Mouse (Mus musculus): ENCODE measurements around the gene Krtap4-16.
"Not testable (repeated sequence)": the region's sequence is repeated elsewhere in the genome, so short reads cannot be mapped to it uniquely, and the experiment has no call there.

Gene Krtap4-16

DNA sequence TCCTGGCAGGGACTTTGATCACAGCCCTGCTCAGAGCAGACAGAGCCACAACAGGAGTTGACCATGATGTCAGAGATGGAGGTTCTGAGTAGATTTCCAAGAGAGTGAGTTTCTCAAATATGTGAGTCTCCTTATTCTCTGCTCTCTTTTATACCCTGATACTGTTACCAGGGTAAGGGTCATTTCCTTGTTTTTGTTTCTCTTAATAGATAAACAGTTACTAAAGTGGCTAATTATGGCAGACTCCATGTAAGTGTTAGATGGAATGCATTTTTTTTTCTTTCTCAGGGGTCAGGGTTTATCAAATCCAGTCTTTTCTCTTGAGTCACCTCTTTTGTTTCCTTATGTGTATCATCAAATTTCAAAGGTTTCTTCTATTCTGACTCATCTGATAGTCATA is at the start of gene Krtap4-16:
TSS of gene Krtap4-16 (minus strand) at position 101 of the 400 bp plus-strand sequence.
- no peaks in the 10 kb centered on the region for H3K27me3 ChIP-seq (ENCODE audit: control insufficient read depth, insufficient read depth, low read length, poor library complexity, severe bottlenecking)
- DNase-seq (ENCODE audit: low read depth, low spot score) = no peak
- no peaks in the 10 kb centered on the region for H3K36me3 ChIP-seq (ENCODE audit: control insufficient read depth, insufficient read depth, low read length, poor library complexity, severe bottlenecking)

DNA sequence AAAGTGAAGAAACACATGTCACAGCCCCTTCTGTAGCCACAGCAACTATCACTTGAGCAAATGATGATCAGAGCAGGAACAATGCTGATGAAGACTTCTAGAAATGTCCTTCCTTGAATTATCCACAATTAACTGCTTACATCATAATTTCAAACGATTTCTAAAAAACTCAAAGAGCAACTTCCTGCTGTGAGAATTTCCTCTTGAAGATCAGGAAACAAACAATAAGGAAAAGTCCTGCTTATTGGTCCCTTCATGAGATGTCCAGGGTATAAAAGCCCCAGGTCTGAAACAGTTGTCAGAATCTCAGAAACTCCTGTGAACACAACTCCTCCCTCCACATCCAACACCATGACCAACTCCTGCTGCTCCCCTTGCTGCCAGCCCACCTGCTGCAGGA is 27.5 kb upstream of the Krtap4-16 start, which contains the start of gene Gm11567:
TSS of gene Gm11567 (plus strand) at position 301 of the 400 bp plus-strand sequence.
- not testable (repeated sequence) for H3K36me3 ChIP-seq (ENCODE audit: control insufficient read depth, insufficient read depth, low read length, poor library complexity, severe bottlenecking); H3K27me3 ChIP-seq (ENCODE audit: control insufficient read depth, insufficient read depth, low read length, poor library complexity, severe bottlenecking); DNase-seq (ENCODE audit: low read depth, low spot score)

GRCm38 (mm10) chr11:99873089-99873488 is 21.7 kb upstream of the Krtap4-16 start, which contains the start of gene Krtap9-1:
Gene Krtap9-1 (plus strand): TSS chr11:99873389.
- not testable (repeated sequence) for DNase-seq (ENCODE audit: low read depth, low spot score); H3K27me3 ChIP-seq (ENCODE audit: control insufficient read depth, insufficient read depth, low read length, poor library complexity, severe bottlenecking); H3K36me3 ChIP-seq (ENCODE audit: control insufficient read depth, insufficient read depth, low read length, poor library complexity, severe bottlenecking)

- not testable (repeated sequence) for H3K27me3 ChIP-seq (ENCODE audit: control insufficient read depth, insufficient read depth, low read length, poor library complexity, severe bottlenecking); H3K36me3 ChIP-seq (ENCODE audit: control insufficient read depth, insufficient read depth, low read length, poor library complexity, severe bottlenecking)
Observed at GRCm38 (mm10) chr11:99864176-99864575, 12.8 kb upstream of the Krtap4-16 start, which contains the start of gene Gm11559. Gene Gm11559 (plus strand): TSS chr11:99864476.

DNA sequence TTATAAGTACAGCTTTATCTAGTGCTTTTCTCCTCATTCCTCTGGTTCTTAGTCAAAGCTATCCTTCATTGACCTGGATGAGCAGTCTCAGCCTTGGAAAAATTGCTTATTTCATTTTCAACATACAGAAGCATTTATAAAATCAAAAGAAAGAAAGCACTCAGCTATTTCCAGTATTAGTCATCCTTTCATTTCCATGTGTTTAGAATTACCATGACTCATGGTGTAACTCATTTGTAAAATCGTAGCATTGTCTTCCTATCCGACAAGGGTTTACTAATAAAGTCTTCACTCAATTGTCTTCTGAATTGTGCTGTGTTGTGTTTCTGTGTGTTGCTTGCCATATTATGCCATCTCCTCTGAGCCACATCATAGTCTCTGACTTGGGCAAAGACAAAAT is 7.4 kb upstream of the Krtap4-16 start:
- H3K27me3 ChIP-seq (ENCODE audit: control insufficient read depth, insufficient read depth, low read length, poor library complexity, severe bottlenecking) = no peaks in the 10 kb centered on the region
- no peaks in the 10 kb centered on the region for H3K36me3 ChIP-seq (ENCODE audit: control insufficient read depth, insufficient read depth, low read length, poor library complexity, severe bottlenecking)
- no peak for DNase-seq (ENCODE audit: low read depth, low spot score)

More at GRCm38 (mm10) chr11:99864176-99864575, 12.8 kb upstream of the Krtap4-16 start, which contains the start of gene Gm11559:
- not testable (repeated sequence) for DNase-seq (ENCODE audit: low read depth, low spot score)

DNA sequence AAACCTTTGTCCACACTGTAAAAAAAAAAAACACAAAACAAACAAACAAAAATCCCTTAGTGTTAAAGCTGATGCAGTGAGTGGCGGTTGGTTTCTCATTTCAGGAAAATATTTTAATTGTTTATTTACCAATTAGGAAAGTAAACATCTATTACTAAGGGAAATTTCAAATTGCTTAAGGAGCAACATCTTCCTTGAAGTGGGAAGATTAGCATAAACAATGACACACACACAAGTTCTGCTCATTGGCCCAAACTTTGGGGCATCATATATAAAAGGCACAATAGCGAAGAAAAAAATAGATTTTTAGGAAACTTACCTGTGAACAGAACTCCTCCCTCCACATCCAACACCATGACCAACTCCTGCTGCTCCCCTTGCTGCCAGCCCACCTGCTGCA is 6.2 kb upstream of the Krtap4-16 start, which contains the start of gene Gm11568:
TSS of gene Gm11568 (plus strand) at position 301 of the 400 bp plus-strand sequence.
- H3K27me3 ChIP-seq (ENCODE audit: control insufficient read depth, insufficient read depth, low read length, poor library complexity, severe bottlenecking) = no peaks in the 10 kb centered on the region
- DNase-seq (ENCODE audit: low read depth, low spot score) = no peak
- no peaks in the 10 kb centered on the region for H3K36me3 ChIP-seq (ENCODE audit: control insufficient read depth, insufficient read depth, low read length, poor library complexity, severe bottlenecking)

GRCm38 (mm10) chr11:99854121-99854520 is 2.7 kb upstream of the Krtap4-16 start:
- no peak for DNase-seq (ENCODE audit: low read depth, low spot score)
- Histone ChIP-seq H3K27me3 (ENCODE audit: control insufficient read depth, insufficient read depth, low read length, poor library complexity, severe bottlenecking) (no peaks in the 10 kb centered on the region), H3K36me3 (ENCODE audit: control insufficient read depth, insufficient read depth, low read length, poor library complexity, severe bottlenecking) (no peaks in the 10 kb centered on the region)

- Histone ChIP-seq H3K27me3 (ENCODE audit: control insufficient read depth, insufficient read depth, low read length, poor library complexity, severe bottlenecking) (no peaks in the 10 kb centered on the region), H3K36me3 (ENCODE audit: control insufficient read depth, insufficient read depth, low read length, poor library complexity, severe bottlenecking) (no peaks in the 10 kb centered on the region)
- DNase-seq (ENCODE audit: low read depth, low spot score) = no peak
Observed at GRCm38 (mm10) chr11:99846746-99847145, 4.7 kb downstream of the Krtap4-16 start.

- Histone ChIP-seq H3K36me3 (ENCODE audit: control insufficient read depth, insufficient read depth, low read length, poor library complexity, severe bottlenecking) (no peaks in the 10 kb centered on the region), H3K27me3 (ENCODE audit: control insufficient read depth, insufficient read depth, low read length, poor library complexity, severe bottlenecking) (no peaks in the 10 kb centered on the region)
- DNase-seq (ENCODE audit: low read depth, low spot score) = no peak
Observed at GRCm38 (mm10) chr11:99842185-99842584, 9.2 kb downstream of the Krtap4-16 start.

DNA sequence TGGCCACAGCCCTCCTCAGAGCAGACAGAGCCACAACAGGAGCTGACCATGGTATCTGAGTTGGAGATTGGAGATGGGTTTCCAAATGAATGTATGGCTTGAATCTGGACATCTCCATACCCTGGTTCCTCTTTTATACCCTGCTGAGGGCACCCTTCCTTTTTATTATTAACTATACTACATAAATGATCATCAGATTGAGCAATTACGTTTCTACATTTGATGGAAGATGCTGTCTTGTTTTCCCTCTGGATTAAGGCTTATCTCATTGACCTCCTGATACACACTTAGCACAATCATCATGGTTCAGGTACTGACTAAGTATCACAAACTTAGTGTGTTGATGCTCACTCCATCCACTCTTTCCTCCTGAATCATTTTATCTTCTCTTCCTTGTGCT is 13.4 kb downstream of the Krtap4-16 start, which contains the start of gene 2300003K06Rik:
TSS of gene 2300003K06Rik (minus strand) at position 101 of the 400 bp plus-strand sequence.
- DNase-seq (ENCODE audit: low read depth, low spot score) = no peak
- Histone ChIP-seq H3K36me3 (ENCODE audit: control insufficient read depth, insufficient read depth, low read length, poor library complexity, severe bottlenecking) (no peaks in the 10 kb centered on the region), H3K27me3 (ENCODE audit: control insufficient read depth, insufficient read depth, low read length, poor library complexity, severe bottlenecking) (no peaks in the 10 kb centered on the region)

GRCm38 (mm10) chr11:99815566-99815965 is 35.8 kb downstream of the Krtap4-16 start, which contains the start of gene Gm11564:
Gene Gm11564 (minus strand): TSS chr11:99815666.
- not testable (repeated sequence) for H3K36me3 ChIP-seq (ENCODE audit: control insufficient read depth, insufficient read depth, low read length, poor library complexity, severe bottlenecking); H3K27me3 ChIP-seq (ENCODE audit: control insufficient read depth, insufficient read depth, low read length, poor library complexity, severe bottlenecking); DNase-seq (ENCODE audit: low read depth, low spot score)

GRCm38 (mm10) chr11:99809792-99810191 is 41.6 kb downstream of the Krtap4-16 start, which contains the start of gene Krtap4-13:
Gene Krtap4-13 (minus strand): TSS chr11:99809892.
- not testable (repeated sequence) for H3K36me3 ChIP-seq (ENCODE audit: control insufficient read depth, insufficient read depth, low read length, poor library complexity, severe bottlenecking); H3K27me3 ChIP-seq (ENCODE audit: control insufficient read depth, insufficient read depth, low read length, poor library complexity, severe bottlenecking); DNase-seq (ENCODE audit: low read depth, low spot score)

GRCm38 (mm10) chr11:99804346-99804745 is 47.1 kb downstream of the Krtap4-16 start, which contains the start of gene Gm11554:
Gene Gm11554 (minus strand): TSS chr11:99804446.
- not testable (repeated sequence) for DNase-seq (ENCODE audit: low read depth, low spot score)

More at GRCm38 (mm10) chr11:99804346-99804745, 47.1 kb downstream of the Krtap4-16 start, which contains the start of gene Gm11554:
- H3K27me3 ChIP-seq (ENCODE audit: control insufficient read depth, insufficient read depth, low read length, poor library complexity, severe bottlenecking); H3K36me3 ChIP-seq (ENCODE audit: control insufficient read depth, insufficient read depth, low read length, poor library complexity, severe bottlenecking): not testable (repeated sequence)
